Mouse (Mus musculus) heart, embryonic 16.5 days (tissue): ENCODE measurements around the gene Hoxa3. TPM values are rescaled to one million over a fixed set of nuclear protein-coding genes. Genes with fewer than 3 reads are reported as not detected.

Experiments
- ATAC-seq: fragments of 200-750 bp; cut with Nextera tagmentation; replicated peaks from 2 replicates; pipeline ENCODE4 v1.8.0; 2017; ENCODE audit warnings: moderate number of reproducible peaks; ENCODE audit not compliant: insufficient read depth, low FRiP score; ENCODE audit errors: extremely low read depth
- H3K27ac ChIP-seq: fragments of 300-500 bp; sonication (generic); 2 replicates; pipeline ENCODE4 v1.5.1; 2014; ENCODE audit warnings: mild to moderate bottlenecking, low read length, control low read depth, moderate library complexity
- H3K27me3 ChIP-seq: fragments of 300-500 bp; sonication (generic); 2 replicates; pipeline ENCODE4 v1.6.1; 2014; ENCODE audit warnings: low read length, mixed read lengths; ENCODE audit not compliant: control insufficient read depth, insufficient read depth
- H3K36me3 ChIP-seq: fragments of 300-500 bp; sonication (generic); 2 replicates; pipeline ENCODE4 v1.6.1; 2014; ENCODE audit not compliant: control insufficient read depth, insufficient read depth
- H3K4me1 ChIP-seq: fragments of 300-500 bp; sonication (generic); 2 replicates; pipeline ENCODE4 v1.6.1; 2014; ENCODE audit warnings: low read length, mixed read lengths; ENCODE audit not compliant: control insufficient read depth, insufficient read depth
- H3K4me2 ChIP-seq: fragments of 300-500 bp; sonication (generic); 2 replicates; pipeline ENCODE4 v1.6.1; 2014; ENCODE audit warnings: low read depth, mild to moderate bottlenecking, control low read depth, low read length
- H3K4me3 ChIP-seq: fragments of 300-500 bp; sonication (generic); 2 replicates; pipeline ENCODE4 v1.5.1; 2014; ENCODE audit warnings: mild to moderate bottlenecking, control low read depth, low read length
- H3K9ac ChIP-seq: fragments of 300-500 bp; sonication (generic); 2 replicates; pipeline ENCODE4 v1.6.1; 2014; ENCODE audit warnings: low read length, control low read depth
- H3K9me3 ChIP-seq: fragments of 300-500 bp; sonication (generic); replicated peaks from 2 replicates; pipeline ENCODE4 v1.6.1; 2016; ENCODE audit warnings: low read length; ENCODE audit not compliant: control insufficient read depth
- WGBS: fragments of 180-500 bp; shearing (Covaris S2); extraction: QIAGEN DNeasy Blood & Tissue Kit; methylation state at CpG from one replicate; pipeline ENCODE4 v1.1.7; 2014; 5-methylcytosine and 5-hydroxymethylcytosine counted together
- polyA plus RNA-seq: library from polyadenylated mRNA; unstranded; fragments of >200 nt; fragmentation: Nextera tagmentation; extraction: Ambion mirVana; gene quantifications from 2 replicates; pipeline ENCODE4 v1.2.1, GENCODE M21; 2015

The Hoxa3 gene
- polyA plus RNA-seq, 1 experiment from 2014 or later, result 0.89 TPM

- H3K9ac ChIP-seq, result no peak overlapping the region
- WGBS, result 7% methylated on average over 9 of the region's 9 CpGs
- no peaks in the 10 kb centered on the region for H3K9me3 ChIP-seq
- no peak for ATAC-seq
- H3K27ac ChIP-seq, result no peak overlapping the region
- H3K36me3 ChIP-seq, result no peaks in the 10 kb centered on the region
- 0 out of 2 replicates have a peak, but pooled peaks cover 3% of the 10 kb centered on the region for H3K4me1 ChIP-seq
- no peak overlapping the region for H3K4me3 ChIP-seq
- H3K27me3 ChIP-seq, result peaks cover 96% of the 10 kb centered on the region
- H3K4me2 ChIP-seq, result no peak overlapping the region
These were observed 28.0 kb upstream of the Hoxa3 start for GRCm38 (mm10) chr6:52241001-52241621.

DNA sequence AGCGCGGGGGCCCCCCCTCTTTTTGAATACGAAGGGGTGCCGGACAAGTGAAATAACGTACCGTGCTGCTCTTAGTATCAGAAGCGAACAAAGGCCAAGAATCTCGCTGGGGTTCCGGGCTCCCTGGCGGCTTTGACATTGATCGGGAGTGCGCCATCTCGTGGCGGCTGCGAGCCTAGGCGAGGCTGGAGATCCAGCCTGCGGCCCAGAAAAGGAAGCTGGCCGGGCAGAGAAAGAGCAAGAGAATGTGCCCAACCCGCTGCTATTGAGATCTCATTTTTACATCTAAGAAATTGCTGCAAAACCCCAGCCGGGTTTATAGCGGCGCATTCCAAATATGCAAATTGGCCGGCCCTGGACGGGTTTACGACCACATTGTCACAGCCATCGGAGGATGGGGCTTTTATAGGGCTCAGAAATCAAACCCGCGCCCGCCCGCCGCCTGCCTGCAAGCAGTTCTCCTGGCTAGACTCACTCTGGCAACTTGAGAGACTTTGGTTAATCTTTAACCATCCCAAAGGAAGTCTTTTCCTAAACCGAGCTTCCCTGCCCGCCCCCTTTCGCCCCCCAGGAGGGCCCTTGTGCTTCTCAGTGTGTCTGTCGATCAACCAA is 27.4 kb upstream of the Hoxa3 start, which contains the start of gene Hoxa10:
Hoxa10 (minus strand) TSS at position 466 of the 612 bp plus-strand sequence.
- WGBS, result 2% methylated on average over 35 of the region's 35 CpGs
- no peaks in the 10 kb centered on the region for H3K36me3 ChIP-seq
- H3K9me3 ChIP-seq, result no peaks in the 10 kb centered on the region
- peak within 1 kb of the TSS; percentile 34 for H3K4me2 ChIP-seq
- H3K27ac ChIP-seq, result no peak within 1 kb of the TSS
- 0 out of 2 replicates have a peak, but pooled peaks cover 3% of the 10 kb centered on the region for H3K4me1 ChIP-seq
- peak within 1 kb of the TSS; percentile 13 for H3K4me3 ChIP-seq
- ATAC-seq, result no peak; the same call in 1 of the 2 replicates
- no peak within 1 kb of the TSS for H3K9ac ChIP-seq
- peaks cover 96% of the 10 kb centered on the region for H3K27me3 ChIP-seq

GRCm38 (mm10) chr6:52239625-52240388 is 26.7 kb upstream of the Hoxa3 start:
- WGBS, result 2% methylated on average over 30 of the region's 30 CpGs
- no peak for ATAC-seq
- no peak overlapping the region for H3K27ac ChIP-seq
- peak overlapping the region; percentile 13 for H3K4me3 ChIP-seq
- no peak overlapping the region for H3K9ac ChIP-seq
- peaks cover 96% of the 10 kb centered on the region for H3K27me3 ChIP-seq
- H3K4me1 ChIP-seq, result no peaks in the 10 kb centered on the region
- no peaks in the 10 kb centered on the region for H3K36me3 ChIP-seq
- H3K9me3 ChIP-seq, result no peaks in the 10 kb centered on the region
- H3K4me2 ChIP-seq, result peak overlapping the region; percentile 34

DNA sequence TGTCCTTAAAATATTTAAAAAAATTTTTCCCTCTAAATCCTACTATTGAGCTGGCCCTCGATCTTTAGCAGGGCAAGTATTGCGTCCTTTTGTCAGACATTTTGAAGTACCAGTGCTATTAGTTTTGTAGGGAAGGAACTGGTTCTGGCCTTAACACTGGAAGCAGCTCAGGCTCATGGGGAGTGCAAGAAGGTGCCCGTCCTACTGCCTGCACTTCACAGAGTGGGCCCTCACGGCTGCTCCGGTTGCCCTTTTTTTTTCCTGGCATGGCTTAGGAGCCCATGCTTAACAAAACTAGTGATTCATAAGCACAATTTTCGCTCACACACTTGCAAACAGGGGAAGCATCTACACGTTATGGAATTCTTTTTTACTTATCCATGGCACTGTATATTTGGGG is 25.8 kb upstream of the Hoxa3 start:
- H3K4me3 ChIP-seq, result no peak overlapping the region
- H3K4me1 ChIP-seq, result no peaks in the 10 kb centered on the region
- no peaks in the 10 kb centered on the region for H3K36me3 ChIP-seq
- no peak for ATAC-seq
- no peak overlapping the region for H3K27ac ChIP-seq
- H3K9ac ChIP-seq, result no peak overlapping the region
- no peak overlapping the region for H3K4me2 ChIP-seq
- peaks cover 96% of the 10 kb centered on the region for H3K27me3 ChIP-seq
- no peaks in the 10 kb centered on the region for H3K9me3 ChIP-seq
- WGBS, result 5% methylated on average over 7 of the region's 7 CpGs

- Histone ChIP-seq H3K9me3 (no peaks in the 10 kb centered on the region), H3K36me3 (no peaks in the 10 kb centered on the region), H3K4me3 (no peak overlapping the region), H3K27me3 (peaks cover 96% of the 10 kb centered on the region), H3K4me2 (no peak overlapping the region), H3K27ac (no peak overlapping the region), H3K9ac (no peak overlapping the region), H3K4me1 (no peaks in the 10 kb centered on the region)
- ATAC-seq, result no peak
- 4% methylated on average over 7 of the region's 7 CpGs for WGBS
These were observed 25.0 kb upstream of the Hoxa3 start for GRCm38 (mm10) chr6:52238155-52238545.

GRCm38 (mm10) chr6:52237346-52238154 is 24.4 kb upstream of the Hoxa3 start:
- 11% methylated on average over 10 of the region's 10 CpGs for WGBS
- ATAC-seq, result no peak
- H3K9ac ChIP-seq, result no peak overlapping the region

GRCm38 (mm10) chr6:52236806-52237205 is 23.7 kb upstream of the Hoxa3 start:
- Histone ChIP-seq H3K36me3 (no peaks in the 10 kb centered on the region), H3K27ac (no peak overlapping the region), H3K27me3 (peaks cover 91% of the 10 kb centered on the region), H3K9me3 (no peaks in the 10 kb centered on the region), H3K9ac (no peak overlapping the region), H3K4me1 (no peaks in the 10 kb centered on the region), H3K4me2 (no peak overlapping the region), H3K4me3 (no peak overlapping the region)
- WGBS, result 10% methylated on average over 3 of the region's 3 CpGs
- ATAC-seq, result no peak

More at GRCm38 (mm10) chr6:52237346-52238154, 24.4 kb upstream of the Hoxa3 start:
- peaks cover 92% of the 10 kb centered on the region for H3K27me3 ChIP-seq
- H3K4me3 ChIP-seq, result no peak overlapping the region
- H3K27ac ChIP-seq, result no peak overlapping the region
- no peaks in the 10 kb centered on the region for H3K4me1 ChIP-seq
- no peaks in the 10 kb centered on the region for H3K36me3 ChIP-seq
- H3K9me3 ChIP-seq, result no peaks in the 10 kb centered on the region
- no peak overlapping the region for H3K4me2 ChIP-seq

DNA sequence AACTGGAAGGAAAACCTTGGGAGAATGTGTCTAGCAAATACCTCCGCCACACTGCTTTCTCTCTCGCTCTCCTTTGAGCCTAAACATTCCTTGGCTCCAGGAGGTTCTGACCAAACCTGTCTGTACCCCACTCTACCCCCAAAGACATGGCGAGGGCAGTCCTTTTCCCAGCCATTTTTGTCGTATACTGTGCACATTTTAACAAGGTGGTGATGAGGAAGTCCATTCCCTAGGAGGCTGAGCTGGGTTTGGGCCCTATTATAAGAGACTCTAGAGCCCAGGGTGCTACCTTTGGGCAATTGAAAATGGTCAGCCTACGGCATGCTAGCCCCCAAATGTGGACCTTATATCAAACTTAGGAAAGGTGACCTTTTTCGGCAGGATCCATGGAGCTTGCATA is 22.7 kb upstream of the Hoxa3 start:
- no peaks in the 10 kb centered on the region for H3K4me1 ChIP-seq
- H3K27ac ChIP-seq, result no peak overlapping the region
- no peaks in the 10 kb centered on the region for H3K36me3 ChIP-seq
- H3K9ac ChIP-seq, result no peak overlapping the region
- no peaks in the 10 kb centered on the region for H3K9me3 ChIP-seq
- no peak for ATAC-seq
- peaks cover 87% of the 10 kb centered on the region for H3K27me3 ChIP-seq
- H3K4me3 ChIP-seq, result no peak overlapping the region
- no peak overlapping the region for H3K4me2 ChIP-seq
- 17% methylated on average over 6 of the region's 6 CpGs for WGBS
